Mouse (Mus musculus) thymus, postnatal 4 days (tissue): ENCODE data around the gene Klrb1.
A peak's percentile ranks its signal among the peaks of the same experiment; 100 is the strongest.
"Not testable (repeated sequence)": the region's sequence is repeated elsewhere in the genome, so short reads cannot be mapped to it uniquely, and the experiment has no call there.

Experiments
- DNase-seq: peaks from one replicate; pipeline ENCODE4 v3.0.0; 2021

Gene Klrb1

DNA sequence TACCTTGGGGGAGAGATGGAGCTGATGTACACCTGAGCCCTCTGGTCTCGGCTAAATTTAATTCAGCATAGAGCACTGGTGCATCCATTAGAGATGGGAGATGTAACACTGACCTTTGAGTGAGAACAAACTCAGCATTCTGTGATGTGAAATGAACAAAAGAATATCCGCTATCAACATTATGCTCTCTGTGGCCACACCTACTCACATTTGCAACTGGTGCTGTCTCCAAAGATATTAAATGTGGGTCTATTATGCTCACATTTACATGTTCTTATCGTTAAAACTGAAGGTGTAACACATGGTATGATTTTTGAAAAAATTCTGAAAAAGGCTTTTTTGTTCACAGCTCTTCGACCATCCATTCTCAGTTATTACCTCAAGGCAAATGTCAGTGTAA is at the start of gene Klrb1:
TSS of gene Klrb1 (minus strand) at position 101 of the 400 bp plus-strand sequence.
- DNase-seq, result no peak

DNA sequence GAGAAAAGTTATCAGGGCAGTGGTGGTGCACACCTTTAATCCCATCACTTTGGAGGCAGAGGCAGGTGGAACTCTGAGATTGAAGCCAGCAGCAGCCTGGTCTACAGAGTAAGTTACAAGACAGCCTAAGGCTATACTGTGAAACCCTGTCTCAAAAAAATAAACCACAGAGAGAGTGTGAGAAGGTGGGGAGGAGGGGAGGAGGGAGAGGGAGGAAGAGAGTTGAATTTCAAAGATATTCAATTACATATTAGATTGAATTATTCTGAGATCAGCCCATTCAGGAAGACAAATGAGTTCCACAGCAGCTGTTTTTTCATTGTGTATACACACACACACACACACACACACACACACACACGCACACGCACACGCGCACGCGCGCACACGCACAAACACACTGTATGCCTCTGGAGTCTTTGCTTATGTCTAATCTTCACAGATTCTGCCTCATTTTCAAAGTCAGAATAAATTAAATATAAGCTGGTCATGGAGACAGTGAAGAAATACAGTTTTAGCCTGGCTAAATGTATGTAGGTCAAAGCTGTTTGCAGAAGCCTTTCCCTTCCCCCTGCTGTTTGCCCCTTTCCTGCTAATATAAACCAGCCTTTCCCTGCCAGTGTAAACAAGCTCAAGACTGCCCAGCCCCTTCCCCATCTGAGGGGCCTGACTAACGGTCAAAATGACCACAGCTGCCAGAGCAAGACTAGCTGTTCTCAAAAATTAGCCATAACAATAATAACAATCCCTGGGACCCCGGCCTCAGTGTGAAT is 46.8 kb upstream of the Klrb1 start:
- no peak for DNase-seq

DNA sequence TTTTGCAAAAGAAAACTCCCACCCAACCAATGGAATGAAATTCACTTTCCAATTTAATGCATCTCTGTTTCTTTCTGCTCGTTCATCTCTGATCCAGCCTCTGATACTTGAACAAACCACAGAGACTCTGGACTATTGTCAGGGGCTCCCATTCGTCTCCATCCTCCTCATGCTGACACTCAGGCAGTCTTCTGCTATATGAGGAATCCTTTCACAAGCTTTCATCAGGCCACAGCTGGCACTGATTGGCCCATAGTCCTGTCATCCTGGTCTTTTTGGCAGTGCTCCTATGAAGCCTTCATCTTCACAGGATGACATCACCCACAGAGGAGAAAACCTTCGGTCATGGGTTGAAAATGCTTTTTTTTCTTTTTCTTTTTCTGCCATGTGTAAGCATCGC is 45.2 kb upstream of the Klrb1 start:
- DNase-seq, result no peak

DNA sequence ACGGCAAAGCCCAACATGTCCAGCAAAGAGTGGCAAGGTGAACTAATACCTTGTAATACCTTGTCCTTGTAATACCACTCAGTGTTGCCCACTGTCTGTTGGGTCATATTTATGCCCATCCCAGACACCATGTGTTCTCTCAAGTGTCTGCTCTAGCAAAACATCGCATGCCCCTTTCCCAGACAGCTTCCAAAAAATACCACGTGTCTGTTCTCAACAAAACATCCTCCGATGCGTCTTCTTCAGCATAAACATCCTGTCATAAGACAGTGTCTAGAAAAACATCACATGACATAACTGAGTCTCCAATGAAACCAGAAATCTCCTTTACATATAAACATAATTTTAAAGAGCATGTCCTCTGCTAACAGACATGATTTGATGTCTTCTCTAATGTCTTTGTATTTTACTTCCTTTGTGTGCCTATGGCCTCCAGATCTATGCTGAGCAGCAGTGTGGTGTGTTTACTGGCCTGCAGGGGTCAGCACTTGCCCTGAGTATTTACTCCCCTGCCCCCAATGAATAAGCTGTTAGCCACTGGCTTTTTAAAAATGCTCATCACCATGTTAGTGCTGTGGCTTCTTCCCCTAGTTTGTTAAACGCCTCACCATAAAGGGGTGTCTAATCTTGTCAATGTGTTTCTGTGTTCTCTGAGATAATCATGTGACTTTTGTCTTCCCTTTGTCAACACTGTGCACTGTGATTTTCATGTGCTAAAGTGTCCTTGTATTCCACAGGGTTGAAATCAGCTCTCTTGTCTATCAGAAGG is 43.8 kb upstream of the Klrb1 start:
- DNase-seq, result peak; percentile 74

DNA sequence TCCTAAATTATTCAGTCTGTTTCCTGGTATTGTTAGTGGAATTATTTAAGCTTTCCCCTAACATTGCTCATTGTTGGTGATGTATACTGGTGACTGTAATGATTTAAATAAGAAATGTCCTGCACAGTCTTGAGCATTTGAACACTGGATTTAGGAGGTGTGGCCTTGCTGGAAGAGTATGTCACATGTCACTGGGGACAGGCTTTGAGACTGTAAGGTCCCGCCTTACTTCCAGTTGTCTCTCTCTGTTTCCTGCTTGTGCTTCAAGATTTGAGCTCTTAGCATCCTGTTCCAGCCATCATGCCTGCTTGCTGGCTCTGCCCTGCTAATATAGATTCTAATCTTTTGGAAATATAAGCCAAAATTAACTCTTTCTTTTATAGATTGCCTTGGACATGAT is 42.4 kb upstream of the Klrb1 start:
- no peak for DNase-seq

DNA sequence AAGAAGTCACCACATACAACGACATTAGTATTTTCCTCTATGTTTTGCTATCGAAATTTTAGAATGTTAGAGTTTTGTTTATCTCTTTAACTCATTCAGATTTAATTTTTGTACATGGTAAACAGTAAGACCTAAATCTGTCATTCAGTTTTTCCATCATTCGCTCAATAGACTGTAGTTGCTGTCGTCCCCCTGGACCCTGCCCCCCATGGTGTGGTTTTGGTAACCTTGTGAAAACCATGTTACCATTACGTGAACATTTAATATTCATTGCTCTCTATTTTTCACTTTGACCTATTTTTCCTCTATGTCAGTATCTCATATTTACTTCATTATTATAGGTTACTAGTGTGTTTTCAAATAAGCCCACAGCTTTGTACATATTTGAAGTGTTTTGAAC is 41.7 kb upstream of the Klrb1 start:
- DNase-seq, result no peak

DNA sequence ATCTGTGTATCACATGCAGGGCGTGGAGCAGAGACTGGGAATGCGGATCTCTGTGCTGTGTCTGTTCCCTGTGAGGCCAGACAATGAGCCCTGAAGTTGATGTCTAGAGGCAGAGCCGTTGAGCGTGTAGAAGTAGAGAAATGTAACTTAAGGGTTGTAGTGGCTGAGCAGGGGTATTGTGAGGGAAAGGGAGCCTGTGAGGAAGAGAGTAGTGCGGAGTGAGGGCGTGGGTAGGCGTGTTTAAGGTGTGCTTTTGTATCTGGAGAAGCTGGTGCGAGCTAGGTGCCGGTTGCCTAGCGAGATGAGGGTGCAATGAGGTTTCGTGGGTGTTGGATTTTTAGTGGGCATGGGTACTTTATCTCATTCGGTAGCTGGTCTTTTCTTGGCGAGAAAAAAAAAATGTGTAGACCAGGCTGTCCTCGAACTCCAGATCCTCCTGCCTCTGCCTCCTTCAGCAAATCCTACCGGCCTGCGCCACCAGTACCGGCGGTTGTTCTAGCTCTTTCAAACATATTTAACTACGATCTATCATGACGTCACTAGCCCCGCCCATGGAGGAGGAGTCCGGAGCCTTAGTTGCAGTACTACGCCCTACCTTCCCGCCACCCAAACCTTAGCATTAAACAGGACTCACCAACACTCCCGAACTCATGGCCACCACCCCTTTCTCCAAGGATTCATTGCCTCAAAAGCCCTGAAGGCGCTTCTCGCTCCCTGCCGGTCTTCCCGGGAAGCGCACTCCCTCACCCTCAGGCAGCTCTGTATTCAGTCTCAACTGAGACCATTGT is 41.1 kb upstream of the Klrb1 start:
- peak; percentile 89 for DNase-seq

DNA sequence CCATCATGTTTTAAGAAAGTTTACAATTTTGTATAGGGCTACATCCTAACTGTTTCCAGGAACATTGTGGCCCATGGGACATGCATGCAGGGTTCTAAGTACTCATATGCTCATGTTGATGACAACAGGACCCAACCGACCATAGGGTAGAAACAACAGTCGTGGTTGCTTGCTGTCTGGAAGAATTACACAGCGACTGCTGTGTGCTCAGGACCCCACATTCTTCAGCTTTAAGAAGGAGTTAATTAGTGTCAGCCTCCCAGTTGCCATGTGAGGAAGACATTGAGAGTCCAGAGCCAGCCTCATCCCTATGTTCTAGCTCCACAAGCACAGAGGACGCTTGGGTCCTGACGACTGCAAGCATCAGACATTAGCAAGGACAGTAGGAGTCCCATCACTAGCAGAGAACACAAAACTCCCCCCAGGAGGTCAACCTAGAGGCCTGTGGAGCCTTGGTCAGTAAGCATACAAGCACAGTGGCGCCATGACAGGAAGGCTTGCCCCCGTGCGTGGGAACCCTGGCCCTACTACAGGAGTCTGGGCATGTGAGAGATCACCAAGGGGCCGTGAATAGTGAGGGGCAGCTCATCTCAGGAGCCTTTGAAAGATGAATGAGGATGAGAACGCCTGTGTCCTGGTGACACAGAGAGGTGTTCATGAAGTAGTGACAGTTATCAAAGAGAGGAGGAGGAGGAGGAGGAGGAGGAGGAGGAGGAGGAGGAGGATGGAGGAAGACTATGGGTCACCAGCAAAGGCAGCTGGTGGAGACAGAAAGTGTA is 40.2 kb upstream of the Klrb1 start:
- DNase-seq, result not testable (repeated sequence)

DNA sequence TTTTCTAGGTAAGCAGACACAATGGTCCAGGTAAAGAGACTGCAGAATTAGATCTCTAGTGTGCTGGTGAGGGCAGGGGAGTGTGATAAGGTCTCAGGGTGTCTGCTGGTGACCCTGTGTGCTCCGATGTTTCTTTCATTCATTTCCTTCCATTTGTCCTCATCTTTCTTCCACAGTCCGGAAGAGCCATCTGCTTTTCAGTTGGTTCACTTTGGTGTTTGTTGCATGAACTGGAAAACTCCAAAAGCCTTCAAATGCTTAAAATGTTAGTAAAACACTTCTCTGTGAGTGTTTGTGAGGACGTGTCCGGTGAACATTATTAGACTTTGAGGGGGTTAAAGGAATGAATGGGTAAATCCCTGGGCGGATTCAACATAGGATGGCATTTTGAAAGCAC is 38.3 kb upstream of the Klrb1 start:
- no peak for DNase-seq

DNA sequence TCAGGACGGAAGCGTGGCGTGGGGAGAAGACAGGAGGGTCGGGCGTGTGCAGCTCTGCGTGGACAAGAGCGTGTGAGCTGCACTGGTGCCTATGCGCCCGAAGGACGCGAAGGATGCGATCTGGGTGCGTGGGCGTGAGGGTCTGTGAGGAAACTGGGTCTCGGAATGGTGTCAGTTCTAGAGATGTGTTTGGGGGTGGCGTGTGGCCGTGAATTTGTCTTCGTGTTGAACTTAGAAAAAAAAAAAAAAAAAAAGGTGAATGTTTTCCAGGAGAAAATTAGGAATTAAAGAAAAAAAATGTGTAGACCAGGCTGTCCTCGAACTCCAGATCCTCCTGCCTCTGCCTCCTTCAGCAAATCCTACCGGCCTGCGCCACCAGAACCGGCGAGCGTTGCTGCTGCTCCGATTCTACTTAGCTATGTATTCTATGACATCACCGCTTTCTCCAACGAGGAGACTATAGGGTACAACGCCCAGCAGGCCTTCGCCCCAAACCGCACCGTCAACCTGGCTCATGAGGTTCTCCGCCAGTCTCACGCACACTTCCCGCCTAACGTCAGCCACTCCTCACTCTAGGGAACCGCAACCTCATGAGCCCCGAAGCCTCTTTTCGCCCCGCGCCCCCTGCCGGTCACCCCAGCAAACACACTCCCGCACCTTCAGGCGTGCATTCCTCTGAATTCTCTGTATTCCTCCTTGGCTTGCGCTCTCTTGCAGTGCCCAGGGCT is 37.7 kb upstream of the Klrb1 start:
- DNase-seq, result peak; percentile 86

DNA sequence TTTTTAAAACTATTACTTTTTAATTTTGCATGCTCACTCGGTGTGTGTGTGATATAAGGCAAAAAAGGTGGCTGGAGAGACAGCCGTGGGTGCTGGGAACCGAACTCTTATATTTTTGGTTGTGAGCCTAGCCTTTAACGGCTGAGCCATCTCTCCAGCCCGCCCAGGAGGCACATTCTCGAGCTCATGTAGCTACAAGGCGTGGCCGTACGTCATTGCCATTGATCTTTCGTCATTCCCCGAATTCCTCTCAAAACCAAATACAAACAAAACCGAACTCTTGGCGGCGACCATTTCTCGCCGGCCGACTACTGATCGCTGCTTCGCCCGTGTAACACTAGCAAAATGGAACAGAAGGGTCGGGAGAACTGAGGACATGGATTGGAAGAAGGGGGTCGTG is 37.2 kb upstream of the Klrb1 start:
- DNase-seq, result peak; percentile 94

DNA sequence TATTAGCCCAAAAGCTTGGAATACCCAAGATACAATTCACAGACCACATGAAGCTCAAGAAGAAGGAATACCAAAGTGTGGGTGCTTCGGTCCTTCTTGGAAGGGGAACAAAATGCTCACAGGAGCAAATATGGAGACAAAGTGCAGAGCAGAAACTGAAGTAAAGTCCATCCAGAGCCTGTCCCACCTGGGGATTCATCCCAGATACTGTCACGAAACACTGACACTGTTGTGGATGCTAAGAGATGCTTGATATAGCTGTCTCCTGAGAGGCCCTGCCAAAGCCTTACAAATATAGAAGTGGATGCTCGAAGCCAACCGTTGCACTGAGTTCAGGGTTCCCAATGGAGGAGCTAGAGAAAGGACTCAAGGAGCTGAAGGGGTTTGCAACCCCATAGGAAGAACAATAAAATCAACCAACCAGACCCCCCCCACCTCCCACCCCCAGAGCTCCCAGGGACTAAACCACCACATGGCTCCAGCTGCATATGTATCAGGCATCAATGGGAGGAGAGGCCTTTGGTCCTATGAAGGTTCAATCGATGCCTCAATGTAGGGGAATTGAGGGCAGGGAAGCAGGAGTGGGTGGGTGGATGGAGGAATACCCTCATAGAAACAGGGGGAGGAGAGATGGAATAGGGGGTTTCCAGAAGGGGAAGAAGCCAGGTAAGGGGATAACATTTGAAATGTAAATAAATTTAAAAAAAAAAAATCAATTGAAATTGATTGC is 36.5 kb upstream of the Klrb1 start:
- DNase-seq, result no peak

DNA sequence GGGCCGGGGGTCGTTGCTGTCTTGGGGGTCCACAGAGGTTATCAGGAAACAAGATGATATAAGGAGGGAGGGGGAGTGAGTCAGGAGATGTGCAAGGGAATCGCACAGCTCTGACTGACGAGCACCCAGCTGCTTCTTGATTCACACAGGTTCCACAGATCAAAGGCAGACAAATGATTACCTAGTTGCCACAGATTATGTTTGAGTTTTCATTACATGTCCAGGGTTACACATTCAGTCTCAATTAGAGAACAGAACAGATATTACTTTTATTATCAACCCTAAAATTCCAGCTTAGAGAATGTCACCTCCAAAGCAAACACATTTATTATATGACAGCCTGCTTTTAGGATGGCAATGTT is 32.5 kb upstream of the Klrb1 start:
- not testable (repeated sequence) for DNase-seq

DNA sequence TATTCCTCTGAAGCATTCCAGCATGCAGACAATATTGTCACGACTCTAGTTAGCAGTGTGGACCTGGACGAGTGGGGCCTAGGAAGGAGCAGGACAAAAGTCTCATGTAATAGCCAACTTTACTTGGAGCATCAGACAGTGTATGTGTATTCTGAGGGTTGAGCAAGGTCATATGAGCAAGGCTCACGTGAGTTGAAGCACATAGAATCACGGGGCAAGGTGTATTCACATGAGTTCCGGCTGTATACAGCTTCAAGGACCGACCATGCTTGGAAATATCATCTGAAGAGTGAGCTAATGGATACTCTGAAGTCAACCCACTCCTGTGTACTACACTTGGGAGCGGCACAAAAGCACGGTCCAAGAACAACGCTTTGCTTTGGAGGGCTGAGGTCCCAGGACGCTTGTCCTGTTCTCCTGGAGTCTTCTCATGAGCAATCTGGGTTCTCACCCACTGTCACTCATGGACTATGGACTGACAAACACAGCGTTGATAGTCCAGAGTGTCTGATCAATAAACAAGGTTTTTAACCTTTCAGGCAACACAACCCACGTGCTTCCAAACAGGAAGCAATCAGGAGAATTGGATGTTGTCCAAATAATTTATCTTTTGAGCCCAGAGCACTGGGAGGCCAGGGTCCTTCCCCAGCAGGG is 32.0 kb upstream of the Klrb1 start:
- not testable (repeated sequence) for DNase-seq

DNA sequence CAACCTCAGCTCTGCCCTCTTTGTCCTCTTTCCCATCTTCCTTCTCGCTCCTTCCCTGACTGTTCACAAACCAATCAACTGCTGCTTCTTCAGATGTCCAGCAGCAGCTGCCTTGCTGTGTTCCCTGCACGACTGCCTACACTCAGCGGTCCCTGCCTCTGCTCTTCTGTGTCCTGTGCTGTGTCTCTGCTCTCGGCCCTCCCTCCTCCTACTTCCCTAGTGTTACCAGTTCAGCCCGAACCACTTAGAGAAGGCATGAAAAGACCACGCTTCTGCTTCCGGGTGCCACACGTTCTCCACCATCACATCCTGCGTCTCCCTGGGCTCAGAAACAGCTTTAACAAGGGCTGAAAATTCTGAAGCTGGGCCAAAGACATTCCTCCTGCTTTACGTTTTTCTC is 31.4 kb upstream of the Klrb1 start:
- not testable (repeated sequence) for DNase-seq

DNA sequence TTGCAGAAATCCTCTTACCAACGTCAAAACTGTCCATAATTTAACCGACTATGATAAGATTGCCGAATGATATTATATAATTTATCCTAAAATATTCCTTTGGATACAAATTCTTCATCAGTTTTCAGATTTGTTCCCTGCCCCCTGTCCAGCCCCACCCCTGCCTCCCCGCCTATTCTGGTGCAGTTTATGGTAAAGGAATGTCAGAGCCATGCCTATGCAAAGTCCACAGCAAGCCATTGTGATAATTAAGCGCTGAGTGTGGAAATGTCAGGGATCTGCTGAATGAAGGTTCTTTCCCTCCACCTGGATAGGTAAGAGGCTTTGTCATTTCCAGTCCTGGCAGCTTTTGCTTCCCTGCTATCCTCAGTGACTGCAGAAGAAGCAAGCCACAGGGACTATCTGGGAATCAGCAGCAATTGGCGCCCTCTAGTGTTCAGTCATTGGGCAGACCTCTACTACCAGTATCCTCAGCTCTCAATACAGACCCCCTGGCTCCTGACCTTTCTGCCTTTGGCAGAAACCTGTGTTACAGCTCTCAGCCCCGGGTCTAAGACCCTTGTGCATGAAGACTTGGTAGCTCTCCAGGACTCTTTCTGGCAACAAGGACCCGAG is 30.9 kb upstream of the Klrb1 start:
- DNase-seq, result peak; percentile 75

DNA sequence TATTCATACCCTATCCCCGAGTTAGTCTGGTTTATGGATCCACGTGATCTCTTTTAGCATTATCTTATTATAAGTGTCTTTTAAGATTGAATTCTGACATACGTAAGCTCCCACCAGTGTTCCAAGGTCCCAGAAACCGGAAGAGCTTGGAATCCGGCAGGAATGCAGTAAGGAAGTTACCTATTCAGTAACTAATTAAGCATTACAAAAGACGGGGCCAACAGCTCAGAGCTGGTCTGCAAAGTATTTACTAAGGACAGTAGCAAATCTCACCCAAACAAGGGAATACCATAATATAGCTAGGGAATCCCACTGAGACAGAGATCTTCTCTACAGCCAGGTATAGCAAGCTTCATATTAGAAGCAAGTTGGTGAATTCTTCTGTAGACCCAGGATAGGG is 24.1 kb upstream of the Klrb1 start:
- DNase-seq, result not testable (repeated sequence)

DNA sequence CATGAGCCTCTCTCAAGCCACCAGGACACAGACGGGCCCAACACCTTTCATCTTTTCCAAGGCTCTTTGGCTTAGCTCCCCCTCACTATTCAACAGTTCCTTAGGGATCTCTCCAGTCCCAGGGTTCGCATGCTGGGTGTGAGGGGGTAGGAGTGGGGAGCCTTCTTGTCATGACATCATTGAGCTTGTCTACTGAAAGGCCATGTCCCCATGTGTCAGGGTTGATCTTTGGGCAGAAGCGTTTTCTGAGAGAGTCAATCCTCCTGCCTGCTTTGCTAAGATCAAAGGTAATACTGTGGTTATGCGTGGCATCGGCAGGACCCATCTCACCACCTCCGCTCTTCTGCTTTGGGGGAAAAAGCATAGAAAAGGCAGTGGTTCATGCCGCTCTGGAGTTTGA is 14.6 kb upstream of the Klrb1 start:
- no peak for DNase-seq

DNA sequence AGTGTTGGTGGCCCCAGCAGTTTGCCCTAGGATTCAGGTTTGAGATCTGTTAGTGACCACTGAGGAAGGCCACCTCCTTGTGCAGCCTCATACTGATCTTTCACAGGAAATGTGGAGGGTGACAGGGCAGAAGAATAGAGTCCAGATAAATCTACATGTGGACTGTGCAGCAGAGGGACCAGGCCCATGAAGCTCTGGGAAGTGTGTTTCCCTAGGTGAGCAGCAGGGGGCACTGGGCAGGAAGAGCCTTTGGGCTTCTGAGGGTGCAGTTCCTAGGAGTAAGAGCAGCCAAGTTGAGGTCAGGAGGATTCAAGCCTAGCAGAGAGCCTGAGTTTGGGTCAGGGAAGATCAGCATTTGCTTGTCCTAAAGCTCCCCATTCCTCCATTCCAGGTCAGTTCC is 13.2 kb upstream of the Klrb1 start:
- peak; percentile 79 for DNase-seq

DNA sequence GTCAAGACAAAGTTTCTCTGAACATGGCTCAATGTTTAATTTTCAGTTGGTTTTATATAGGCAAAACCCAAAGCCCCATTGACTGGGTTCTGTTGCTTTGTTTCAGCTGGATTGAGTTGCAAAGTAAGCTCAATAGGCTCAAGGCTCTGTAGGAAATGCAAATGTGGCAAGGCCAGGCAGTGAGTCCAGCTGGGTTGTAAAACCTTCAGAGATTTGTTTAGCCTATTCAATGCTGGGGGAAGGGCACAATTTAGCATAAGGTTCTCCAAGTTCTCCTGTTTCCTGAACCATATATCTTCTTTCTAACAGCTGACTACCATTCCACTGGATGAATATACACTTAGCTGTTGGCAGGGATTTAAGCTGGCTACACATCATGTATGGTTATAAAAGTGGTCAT is 12.0 kb upstream of the Klrb1 start:
- no peak for DNase-seq
